Mouse (Mus musculus) C2C12 (cell line): Measurements from ENCODE around the gene Ncapg2.

Experiments used
- CTCF ChIP-seq: IDR thresholded peaks from one replicate; pipeline ENCODE4 v1.5.1; 2011; ENCODE audit not compliant: control insufficient read depth, insufficient read depth, insufficient read length
- MAX ChIP-seq: IDR thresholded peaks from one replicate; pipeline ENCODE4 v1.6.1; 2011; ENCODE audit warnings: mild to moderate bottlenecking, control low read depth
- MYOD1 ChIP-seq: IDR thresholded peaks from one replicate; pipeline ENCODE4 v1.6.1; 2011; ENCODE audit warnings: low read depth; ENCODE audit not compliant: control insufficient read depth, insufficient read length
- MYOG ChIP-seq: IDR thresholded peaks from one replicate; pipeline ENCODE4 v1.6.1; 2011; ENCODE audit not compliant: control insufficient read depth, insufficient read length; ENCODE audit errors: extremely low read depth
- USF1 ChIP-seq: IDR thresholded peaks from one replicate; pipeline ENCODE4 v1.6.1; 2011; ENCODE audit warnings: low read depth, mild to moderate bottlenecking, control low read depth, moderate library complexity

DNA sequence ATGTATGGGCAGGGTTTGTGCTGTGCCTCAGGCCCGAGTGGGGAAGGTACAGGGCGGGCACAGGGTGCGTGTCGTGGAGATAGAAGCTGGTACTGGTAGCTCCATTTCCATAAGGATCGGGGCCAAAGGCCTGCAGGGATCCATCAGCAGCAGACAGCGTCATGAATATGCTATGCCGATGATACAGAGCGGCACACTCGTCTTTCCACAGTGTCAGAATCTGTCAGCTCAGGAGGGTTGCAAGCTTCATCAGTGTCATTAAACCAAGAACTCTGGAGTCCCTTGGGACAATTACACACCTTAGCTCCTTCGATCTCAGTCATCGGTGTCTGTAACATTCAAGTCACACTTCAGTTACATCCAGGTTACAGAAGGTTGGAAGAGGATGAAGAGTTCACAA lies 95.5 kb downstream of the Ncapg2 start:
- TF ChIP-seq CTCF (no peak), MYOG (no peak), USF1 (no peak), MYOD1 (no peak), MAX (no peak)
